Mouse (Mus musculus): ENCODE results near the gene Olfr102. TPM values are rescaled to one million over a fixed set of nuclear protein-coding genes. Genes with fewer than 3 reads are reported as not detected.
A peak's percentile ranks its signal among the peaks of the same experiment; 100 is the strongest.

The Olfr102 gene
- polyA plus RNA-seq, 1 experiment from 2014 or later: not detected

DNA sequence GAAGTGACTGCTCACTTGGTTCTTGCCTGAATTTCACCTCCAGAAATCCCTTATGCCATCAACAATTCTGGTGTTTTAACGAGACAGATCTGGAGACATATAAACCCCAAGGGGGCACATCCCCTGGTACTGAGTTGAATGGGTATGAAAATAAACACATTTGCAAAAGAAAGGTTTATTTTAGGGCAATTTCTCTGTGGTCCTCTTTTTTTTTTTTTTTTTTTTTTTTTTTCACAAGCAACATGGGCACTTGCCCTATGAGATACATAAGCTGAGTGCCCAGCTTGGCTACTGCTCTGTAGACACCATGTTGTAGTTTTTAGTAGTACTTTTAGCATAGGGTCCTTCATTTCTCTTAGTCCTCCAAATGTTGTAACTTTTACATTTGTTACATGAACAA, 33.5 kb downstream of the Olfr102 start, which contains the start of gene Olfr99:
TSS of gene Olfr99 (minus strand) at position 101 of the 400 bp plus-strand sequence.
- Histone ChIP-seq H3K4me1 (ENCODE audit: insufficient read depth) (no peaks in the 10 kb centered on the region), H3K4me2 (ENCODE audit: low read depth, low read length) (no peak within 1 kb of the TSS), H3K9me3 (ENCODE audit: low read length) (no peaks in the 10 kb centered on the region), H3K36me3 (replicated peaks; ENCODE audit: insufficient read depth, low read length) (no peaks in the 10 kb centered on the region), H3K27me3 (ENCODE audit: insufficient read depth, low read length) (no peaks in the 10 kb centered on the region), H3K27ac (ENCODE audit: low read depth) (no peak within 1 kb of the TSS), H3K9ac (replicated peaks) (no peak within 1 kb of the TSS), H3K4me3 (ENCODE audit: low read depth, low read length) (no peak within 1 kb of the TSS)
- 70% methylated on average over 1 of the region's 1 CpGs for WGBS (ENCODE audit: insufficient replicate concordance)
- DNase-seq (no peak), ATAC-seq (no peak)
- TF ChIP-seq CTCF (IDR thresholded peaks at IDR 0.05; ENCODE audit: low read depth) (no peak), EP300 (IDR thresholded peaks at IDR 0.05; ENCODE audit: low read depth) (no peak)

DNA sequence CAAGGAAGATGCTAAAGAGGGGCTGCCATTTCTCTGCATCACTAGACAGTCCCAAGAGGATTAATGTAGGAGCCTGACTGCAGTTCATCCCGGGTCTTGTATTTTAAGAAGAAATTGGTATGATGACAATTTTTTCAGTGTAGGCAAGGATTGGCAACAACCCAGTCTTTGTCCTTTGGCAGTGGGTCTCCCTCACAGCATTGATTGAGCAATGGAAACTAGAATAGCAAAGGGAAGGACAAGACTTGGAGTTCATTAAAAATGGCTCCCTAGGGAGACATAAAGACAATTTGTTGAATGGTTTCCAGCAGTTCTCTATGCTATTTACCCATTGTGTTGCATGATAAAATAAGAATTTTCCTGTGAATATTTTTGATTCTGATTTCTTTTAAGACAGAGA, 36.5 kb downstream of the Olfr102 start:
- DNase-seq (no peak), ATAC-seq (no peak)
- Histone ChIP-seq H3K27ac (ENCODE audit: low read depth) (no peak overlapping the region), H3K27me3 (ENCODE audit: insufficient read depth, low read length) (no peaks in the 10 kb centered on the region), H3K9me3 (ENCODE audit: low read length) (no peaks in the 10 kb centered on the region), H3K4me2 (ENCODE audit: low read depth, low read length) (no peak overlapping the region), H3K4me3 (ENCODE audit: low read depth, low read length) (no peak overlapping the region), H3K36me3 (replicated peaks; ENCODE audit: insufficient read depth, low read length) (no peaks in the 10 kb centered on the region), H3K9ac (replicated peaks) (no peak overlapping the region), H3K4me1 (ENCODE audit: insufficient read depth) (no peaks in the 10 kb centered on the region)
- 70% methylated on average over 1 of the region's 1 CpGs for WGBS (ENCODE audit: insufficient replicate concordance)
- TF ChIP-seq EP300 (IDR thresholded peaks at IDR 0.05; ENCODE audit: low read depth): no peak
- TF ChIP-seq CTCF (IDR thresholded peaks at IDR 0.05; ENCODE audit: low read depth): no peak

DNA sequence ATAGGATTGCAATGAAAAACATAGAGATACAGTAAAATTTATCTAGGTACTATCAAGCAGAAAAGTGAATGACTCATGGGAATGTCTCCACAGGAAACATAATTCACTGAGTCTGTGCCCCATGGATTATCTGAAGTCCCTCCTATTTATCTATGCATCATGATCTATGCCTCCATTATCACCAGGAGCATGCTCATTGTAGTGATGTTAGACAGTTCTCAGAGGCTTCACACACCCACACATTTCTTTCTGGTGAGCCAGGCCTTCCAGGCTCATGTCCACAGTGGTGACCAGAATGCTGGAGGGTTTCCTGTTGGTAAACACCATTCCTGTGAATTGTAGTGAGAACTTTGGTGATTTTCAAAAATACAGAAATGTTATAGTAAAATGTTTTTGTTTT, 40.3 kb downstream of the Olfr102 start:
- ATAC-seq: no peak

DNA sequence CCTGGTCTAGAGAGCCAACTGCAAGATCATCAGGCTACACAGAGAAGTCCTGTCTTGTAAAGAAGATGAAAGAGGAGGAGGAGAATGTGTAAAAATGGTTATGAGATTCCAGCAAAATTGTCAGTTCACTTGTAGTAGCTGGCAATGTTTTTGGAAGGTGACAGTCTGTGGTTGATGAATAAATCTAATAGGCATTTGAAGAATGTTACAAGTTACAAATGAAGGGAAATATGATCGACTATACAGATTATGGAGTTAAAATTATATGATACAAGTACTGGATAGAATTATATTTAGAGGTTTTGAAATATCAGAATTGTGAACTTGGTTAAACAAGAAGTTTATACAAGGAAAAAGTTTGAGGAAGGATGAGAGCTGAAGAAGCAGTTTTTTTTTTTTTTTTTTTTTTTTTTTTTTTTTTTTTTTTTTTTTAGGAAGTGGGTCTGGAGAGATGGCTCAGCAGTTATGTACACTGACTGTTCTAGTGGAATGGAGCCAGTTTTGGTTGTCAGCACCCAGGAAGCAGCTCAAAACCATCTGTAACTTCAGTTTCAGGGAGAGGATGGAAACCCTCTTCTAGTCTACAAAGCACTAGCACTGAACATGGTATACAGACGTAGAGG, 41.1 kb downstream of the Olfr102 start:
- Histone ChIP-seq H3K36me3 (replicated peaks; ENCODE audit: insufficient read depth, low read length) (no peaks in the 10 kb centered on the region), H3K27ac (ENCODE audit: low read depth) (no peak overlapping the region), H3K4me3 (ENCODE audit: low read depth, low read length) (no peak overlapping the region), H3K9me3 (ENCODE audit: low read length) (no peaks in the 10 kb centered on the region), H3K4me2 (ENCODE audit: low read depth, low read length) (no peak overlapping the region), H3K9ac (replicated peaks) (no peak overlapping the region), H3K27me3 (ENCODE audit: insufficient read depth, low read length) (no peaks in the 10 kb centered on the region), H3K4me1 (ENCODE audit: insufficient read depth) (no peaks in the 10 kb centered on the region; the same call in 1 of the 2 replicates)
- ATAC-seq (no peak), DNase-seq (no peak)
- WGBS (ENCODE audit: insufficient replicate concordance): 62% methylated on average over 2 of the region's 2 CpGs
- no peak for TF ChIP-seq EP300 (IDR thresholded peaks at IDR 0.05; ENCODE audit: low read depth)
- TF ChIP-seq CTCF (IDR thresholded peaks at IDR 0.05; ENCODE audit: low read depth): no peak

More for the DNA sequence above, 40.3 kb downstream of the Olfr102 start:
- Histone ChIP-seq H3K27me3 (ENCODE audit: insufficient read depth, low read length) (no peaks in the 10 kb centered on the region), H3K9me3 (ENCODE audit: low read length) (no peaks in the 10 kb centered on the region), H3K4me3 (ENCODE audit: low read depth, low read length) (no peak overlapping the region), H3K4me2 (ENCODE audit: low read depth, low read length) (no peak overlapping the region), H3K4me1 (ENCODE audit: insufficient read depth) (no peaks in the 10 kb centered on the region), H3K27ac (ENCODE audit: low read depth) (no peak overlapping the region), H3K36me3 (replicated peaks; ENCODE audit: insufficient read depth, low read length) (no peaks in the 10 kb centered on the region), H3K9ac (replicated peaks) (no peak overlapping the region)
- no peak for DNase-seq
- TF ChIP-seq EP300 (IDR thresholded peaks at IDR 0.05; ENCODE audit: low read depth): no peak
- no peak for TF ChIP-seq CTCF (IDR thresholded peaks at IDR 0.05; ENCODE audit: low read depth)

GRCm38 (mm10) chr17:37270702-37271092, 46.2 kb downstream of the Olfr102 start:
- TF ChIP-seq EP300 (IDR thresholded peaks at IDR 0.05; ENCODE audit: low read depth) (no peak), CTCF (IDR thresholded peaks at IDR 0.05; ENCODE audit: low read depth) (no peak)
- peak overlapping the region; percentile 95 for H3K4me2 ChIP-seq (ENCODE audit: low read depth, low read length)
- peak; percentile 43 for DNase-seq
- H3K27me3 ChIP-seq (ENCODE audit: insufficient read depth, low read length): no peaks in the 10 kb centered on the region
- 20% methylated on average over 8 of the region's 8 CpGs for WGBS (ENCODE audit: insufficient replicate concordance)
- no peaks in the 10 kb centered on the region; the same call in 1 of the 2 replicates for H3K4me1 ChIP-seq (ENCODE audit: insufficient read depth)
- H3K4me3 ChIP-seq (ENCODE audit: low read depth, low read length): peak overlapping the region; percentile 73
- peak overlapping the region; percentile 76 for H3K27ac ChIP-seq (ENCODE audit: low read depth)
- no peaks in the 10 kb centered on the region for H3K9me3 ChIP-seq (ENCODE audit: low read length)
- ATAC-seq: peak; percentile 74
- H3K36me3 ChIP-seq (replicated peaks; ENCODE audit: insufficient read depth, low read length): no peaks in the 10 kb centered on the region
- peak overlapping the region; percentile 60 for H3K9ac ChIP-seq (replicated peaks)

- WGBS (ENCODE audit: insufficient replicate concordance): 2% methylated on average over 26 of the region's 26 CpGs
- peak; percentile 87 for DNase-seq
- Histone ChIP-seq H3K9ac (replicated peaks) (peak within 1 kb of the TSS; percentile 60), H3K9me3 (ENCODE audit: low read length) (no peaks in the 10 kb centered on the region), H3K4me2 (ENCODE audit: low read depth, low read length) (peak within 1 kb of the TSS; percentile 95), H3K27ac (ENCODE audit: low read depth) (peak within 1 kb of the TSS; percentile 76), H3K36me3 (replicated peaks; ENCODE audit: insufficient read depth, low read length) (no peaks in the 10 kb centered on the region), H3K27me3 (ENCODE audit: insufficient read depth, low read length) (no peaks in the 10 kb centered on the region), H3K4me3 (ENCODE audit: low read depth, low read length) (peak within 1 kb of the TSS; percentile 73), H3K4me1 (ENCODE audit: insufficient read depth) (no peaks in the 10 kb centered on the region; the same call in 1 of the 2 replicates)
- TF ChIP-seq EP300 (IDR thresholded peaks at IDR 0.05; ENCODE audit: low read depth) (no peak), CTCF (IDR thresholded peaks at IDR 0.05; ENCODE audit: low read depth) (no peak)
- ATAC-seq: peak; percentile 89
These were observed 46.7 kb downstream of the Olfr102 start, which contains the start of gene H2-M3 for GRCm38 (mm10) chr17:37270058-37270701. H2-M3 (plus strand) TSS chr17:37270220.
